Mouse (Mus musculus) kidney, postnatal 0 days (tissue): ENCODE results near the gene Olfr455. TPM values are rescaled to one million over a fixed set of nuclear protein-coding genes. Genes with fewer than 3 reads are reported as not detected.

ENCODE experiments used
- ATAC-seq: fragments of 200-750 bp; cut with Nextera tagmentation; replicated peaks from 2 replicates; pipeline ENCODE4 v1.8.0; 2017; ENCODE audit warnings: low read depth, moderate number of reproducible peaks, moderate TSS enrichment, moderate library complexity; ENCODE audit not compliant: low FRiP score
- DNase-seq: peaks from one replicate; pipeline ENCODE4 v3.0.0-alpha.2; 2016; ENCODE audit warnings: low spot score
- H3K27ac ChIP-seq: fragments of 300-500 bp; sonication (generic); 2 replicates; pipeline ENCODE4 v1.5.1; 2014; ENCODE audit warnings: mild to moderate bottlenecking
- H3K27me3 ChIP-seq: fragments of 300-500 bp; sonication (generic); 2 replicates; pipeline ENCODE4 v1.6.1; 2014; ENCODE audit warnings: low read length, mixed read lengths; ENCODE audit not compliant: insufficient read depth
- H3K36me3 ChIP-seq: fragments of 300-500 bp; sonication (generic); 2 replicates; pipeline ENCODE4 v1.6.1; 2014; ENCODE audit warnings: low read length, mixed read lengths; ENCODE audit not compliant: insufficient read depth
- H3K4me1 ChIP-seq: fragments of 300-500 bp; sonication (generic); replicated peaks from 2 replicates; pipeline ENCODE4 v1.6.1; 2014; ENCODE audit warnings: antibody characterized with exemption, low read length, mixed read lengths; ENCODE audit not compliant: insufficient read depth
- H3K4me2 ChIP-seq: fragments of 300-500 bp; sonication (generic); 2 replicates; pipeline ENCODE4 v1.6.1; 2014; ENCODE audit warnings: mild to moderate bottlenecking, low read length, moderate library complexity, mixed read lengths
- H3K4me3 ChIP-seq: fragments of 300-500 bp; sonication (generic); replicated peaks from 2 replicates; pipeline ENCODE4 v1.5.1; 2014; ENCODE audit warnings: low read depth, low read length
- H3K9ac ChIP-seq: fragments of 300-500 bp; sonication (generic); 2 replicates; pipeline ENCODE4 v1.6.1; 2014; ENCODE audit warnings: low read depth, low read length
- H3K9me3 ChIP-seq: fragments of 300-500 bp; sonication (generic); replicated peaks from 2 replicates; pipeline ENCODE4 v1.6.1; 2016; ENCODE audit warnings: low read length, inconsistent platforms, mixed read lengths
- CTCF ChIP-seq: IDR thresholded peaks from 2 replicates; pipeline ENCODE4 v1.5.1; 2016; ENCODE audit warnings: antibody characterized with exemption, low read depth, mild to moderate bottlenecking, moderate library complexity
- WGBS: fragments of 180-500 bp; shearing (Covaris S2); extraction: QIAGEN DNeasy Blood & Tissue Kit; methylation state at CpG from one replicate; pipeline ENCODE4 v1.1.7; 2014; 5-methylcytosine and 5-hydroxymethylcytosine counted together
- polyA plus RNA-seq: library from polyadenylated mRNA; unstranded; fragments of >200 nt; fragmentation: Nextera tagmentation; extraction: Ambion mirVana; gene quantifications from 2 replicates; pipeline ENCODE4 v1.2.1, GENCODE M21; 2015

Olfr455 gene
- polyA plus RNA-seq, 1 experiment from 2014 or later, result not detected

DNA sequence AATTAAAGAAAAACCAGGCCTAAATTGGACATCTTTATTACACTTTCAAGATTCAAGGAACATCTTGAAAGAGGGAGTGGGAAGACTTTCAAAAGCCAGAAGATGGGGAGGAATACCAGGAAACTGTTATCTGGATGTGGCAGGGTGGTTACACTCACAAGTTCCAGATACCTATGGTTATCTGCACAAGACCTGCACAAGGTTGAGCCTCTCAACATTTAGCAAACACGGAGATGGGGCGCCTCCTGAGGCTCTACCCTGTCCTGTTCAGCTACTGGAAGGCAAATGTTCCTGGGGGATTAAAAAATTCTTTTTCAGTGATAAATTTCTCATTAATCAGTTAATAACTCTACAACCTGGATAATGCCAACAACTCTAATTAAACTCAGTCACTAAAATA lies 30.0 kb upstream of the Olfr455 start:
- 91% methylated on average over 2 of the region's 2 CpGs for WGBS
- no peak for DNase-seq
- no peak for ATAC-seq
- Histone ChIP-seq H3K4me1 (no peaks in the 10 kb centered on the region), H3K4me2 (no peak overlapping the region), H3K4me3 (no peak overlapping the region), H3K27me3 (no peaks in the 10 kb centered on the region), H3K9ac (no peak overlapping the region), H3K9me3 (no peaks in the 10 kb centered on the region), H3K36me3 (no peaks in the 10 kb centered on the region), H3K27ac (no peak overlapping the region)
- no peak for TF ChIP-seq CTCF

DNA sequence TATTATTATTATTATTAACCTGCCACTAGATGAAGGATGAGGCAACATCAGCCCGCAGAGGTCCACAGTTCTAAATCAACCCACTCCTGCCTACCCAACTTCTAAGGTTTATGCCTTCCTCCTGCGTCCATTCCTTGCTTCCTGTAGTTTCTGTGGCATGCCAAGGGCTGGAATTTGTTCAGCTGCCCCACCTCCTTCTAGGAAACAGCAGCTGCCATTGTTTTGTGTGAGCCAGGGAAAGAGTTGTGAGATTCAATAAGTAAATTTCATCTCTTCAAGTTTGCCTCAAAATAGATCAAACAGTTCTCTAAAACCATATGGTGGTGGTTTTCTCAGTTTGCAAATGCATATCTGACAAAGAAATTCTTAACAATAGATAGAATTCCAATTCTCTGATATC lies 20.8 kb upstream of the Olfr455 start:
- 65% methylated on average over 2 of the region's 2 CpGs for WGBS
- no peak overlapping the region for H3K4me2 ChIP-seq
- H3K27ac ChIP-seq, result no peak overlapping the region
- H3K4me3 ChIP-seq, result no peak overlapping the region
- no peak overlapping the region for H3K9ac ChIP-seq
- DNase-seq (no peak), ATAC-seq (no peak)
- H3K27me3 ChIP-seq, result no peaks in the 10 kb centered on the region
- H3K36me3 ChIP-seq, result no peaks in the 10 kb centered on the region
- H3K9me3 ChIP-seq, result no peaks in the 10 kb centered on the region
- H3K4me1 ChIP-seq, result no peaks in the 10 kb centered on the region
- TF ChIP-seq CTCF, result no peak

DNA sequence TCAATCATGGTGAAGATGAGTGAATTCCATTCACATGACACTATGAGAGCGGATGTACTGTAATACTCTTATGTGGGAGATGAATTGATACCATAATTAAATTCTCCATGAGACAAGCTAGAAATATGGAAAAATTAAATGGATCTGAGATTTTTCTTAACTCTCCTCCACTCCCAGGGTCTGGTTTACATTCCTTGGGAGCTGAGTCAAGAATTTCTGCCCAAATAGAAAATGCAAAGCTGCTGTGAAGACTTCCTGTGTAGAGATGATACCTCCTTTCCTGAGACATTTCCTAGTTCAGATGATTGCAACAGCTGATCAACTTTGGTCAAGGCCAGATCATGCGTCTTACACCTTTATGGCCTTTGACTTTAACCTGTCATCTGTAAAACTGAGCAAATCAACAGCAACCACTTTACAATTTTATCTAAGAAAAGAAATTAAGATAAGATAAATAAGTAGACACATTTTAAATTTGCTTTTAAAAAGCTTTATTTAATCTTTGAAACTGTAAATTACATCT lies 18.8 kb upstream of the Olfr455 start:
- no peaks in the 10 kb centered on the region for H3K27me3 ChIP-seq
- H3K4me1 ChIP-seq, result no peaks in the 10 kb centered on the region
- no peaks in the 10 kb centered on the region for H3K36me3 ChIP-seq
- H3K4me2 ChIP-seq, result no peak overlapping the region
- H3K27ac ChIP-seq, result no peak overlapping the region
- no peak overlapping the region for H3K4me3 ChIP-seq
- H3K9me3 ChIP-seq, result no peaks in the 10 kb centered on the region
- TF ChIP-seq CTCF, result no peak
- no peak overlapping the region for H3K9ac ChIP-seq
- WGBS, result 75% methylated on average over 2 of the region's 2 CpGs
- ATAC-seq (no peak), DNase-seq (no peak)

- H3K4me1 ChIP-seq, result no peaks in the 10 kb centered on the region
- DNase-seq (no peak), ATAC-seq (no peak)
- H3K4me2 ChIP-seq, result no peak overlapping the region
- no peaks in the 10 kb centered on the region for H3K27me3 ChIP-seq
- H3K4me3 ChIP-seq, result no peak overlapping the region
- no peak for TF ChIP-seq CTCF
- 43% methylated on average over 2 of the region's 2 CpGs for WGBS
- no peaks in the 10 kb centered on the region for H3K9me3 ChIP-seq
- no peak overlapping the region for H3K9ac ChIP-seq
- H3K36me3 ChIP-seq, result no peaks in the 10 kb centered on the region
- no peak overlapping the region for H3K27ac ChIP-seq
Observed at GRCm38 (mm10) chr6:42562280-42562679, 14.9 kb upstream of the Olfr455 start.

GRCm38 (mm10) chr6:42560885-42561284 lies 13.5 kb upstream of the Olfr455 start:
- H3K27ac ChIP-seq, result no peak overlapping the region
- no peak overlapping the region for H3K9ac ChIP-seq
- H3K4me3 ChIP-seq, result no peak overlapping the region
- no peak overlapping the region for H3K4me2 ChIP-seq
- no peaks in the 10 kb centered on the region for H3K4me1 ChIP-seq
- WGBS, result 54% methylated on average over 5 of the region's 5 CpGs
- H3K9me3 ChIP-seq, result no peaks in the 10 kb centered on the region
- ATAC-seq (no peak), DNase-seq (no peak)
- no peaks in the 10 kb centered on the region for H3K27me3 ChIP-seq
- no peaks in the 10 kb centered on the region for H3K36me3 ChIP-seq
- no peak for TF ChIP-seq CTCF

DNA sequence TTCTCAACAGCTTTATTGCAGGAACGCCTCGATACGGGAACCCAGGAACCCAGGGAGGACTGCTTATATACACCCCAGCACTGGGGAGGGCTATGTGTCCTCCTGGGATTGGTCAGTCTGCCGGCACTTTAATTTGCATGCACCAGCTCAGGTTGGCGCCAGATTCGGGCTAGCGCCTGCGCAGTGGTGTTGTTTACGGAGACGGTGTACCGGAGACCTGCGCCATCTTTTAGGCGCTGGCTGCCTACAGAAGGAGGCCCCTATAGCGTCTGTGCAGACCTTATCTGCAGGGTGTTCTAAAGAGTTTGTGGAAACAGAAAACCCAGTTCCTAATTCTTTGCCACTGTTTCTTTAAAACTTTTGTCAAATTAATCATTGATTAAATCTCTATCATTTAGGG lies 11.3 kb upstream of the Olfr455 start:
- DNase-seq, result no peak
- Histone ChIP-seq H3K27me3 (no peaks in the 10 kb centered on the region), H3K4me2 (no peak overlapping the region), H3K36me3 (no peaks in the 10 kb centered on the region), H3K27ac (no peak overlapping the region), H3K4me3 (no peak overlapping the region), H3K9ac (no peak overlapping the region), H3K9me3 (no peaks in the 10 kb centered on the region), H3K4me1 (no peaks in the 10 kb centered on the region)
- no peak for ATAC-seq
- WGBS, result 96% methylated on average over 14 of the region's 14 CpGs
- no peak for TF ChIP-seq CTCF

DNA sequence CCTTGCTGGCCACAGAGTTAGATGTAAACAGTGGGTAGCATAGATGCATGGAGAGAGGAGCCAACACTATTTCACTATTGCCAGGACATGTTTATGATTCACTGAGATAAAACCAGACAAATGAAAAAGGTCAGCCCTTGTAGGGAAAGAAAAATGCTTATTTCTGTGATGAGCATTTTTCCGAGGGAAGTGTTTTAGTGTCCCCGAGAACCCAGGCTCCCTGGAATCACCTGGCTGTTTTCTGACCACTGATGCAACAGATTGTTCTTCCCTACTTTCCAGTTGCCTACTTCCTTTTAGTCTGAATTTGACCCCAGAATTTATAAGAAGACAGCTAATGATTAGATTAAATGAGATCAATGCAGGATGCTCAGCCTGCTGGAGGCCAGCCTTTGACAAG lies 1.2 kb downstream of the Olfr455 start:
- H3K4me3 ChIP-seq, result no peak overlapping the region
- no peak for DNase-seq
- H3K36me3 ChIP-seq, result no peaks in the 10 kb centered on the region
- H3K27ac ChIP-seq, result no peak overlapping the region
- no peak overlapping the region for H3K4me2 ChIP-seq
- H3K27me3 ChIP-seq, result no peaks in the 10 kb centered on the region
- H3K9ac ChIP-seq, result no peak overlapping the region
- no peaks in the 10 kb centered on the region for H3K4me1 ChIP-seq
- no peak for ATAC-seq
- WGBS, result 64% methylated on average over 2 of the region's 2 CpGs
- H3K9me3 ChIP-seq, result no peaks in the 10 kb centered on the region
- no peak for TF ChIP-seq CTCF
